Mouse (Mus musculus): ENCODE data around the gene Lrig3. TPM values are rescaled to one million over a fixed set of nuclear protein-coding genes. Genes with fewer than 3 reads are reported as not detected.

Lrig3 gene
- total RNA-seq, 2 experiments from 2014 or later: 3.0 TPM

DNA sequence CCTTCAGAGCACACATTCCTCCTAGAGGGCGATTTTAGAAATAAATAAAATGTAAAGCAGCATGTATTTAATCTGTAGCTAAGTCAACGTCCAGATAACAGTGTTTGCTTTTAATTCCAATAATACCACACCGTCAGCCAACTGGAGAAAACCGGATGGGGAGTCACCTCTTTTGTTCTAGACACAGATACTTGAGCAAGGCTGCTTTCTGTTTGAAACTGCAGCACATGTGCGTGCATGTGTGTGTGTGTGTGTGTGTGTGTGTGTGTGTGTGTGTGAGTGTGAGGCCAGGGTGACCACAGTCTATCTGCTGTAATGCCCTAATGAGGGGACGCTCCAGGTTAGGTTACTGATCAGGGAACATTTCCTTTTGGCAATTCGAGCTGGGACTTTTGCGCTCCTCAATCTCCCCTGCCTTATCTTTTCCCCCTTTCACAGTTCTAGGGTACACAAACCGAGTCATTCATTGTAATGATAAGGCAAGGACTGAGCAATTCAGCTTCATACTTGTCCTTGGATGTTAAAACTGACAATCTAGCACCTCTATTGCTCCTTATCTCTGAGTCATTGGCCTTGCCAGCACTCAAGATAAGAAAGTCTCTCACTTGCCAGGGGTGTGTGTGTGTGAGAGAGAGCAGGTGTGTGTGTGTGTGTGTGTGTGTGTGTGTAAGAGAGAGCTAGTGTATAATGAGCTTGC lies 4.4 kb upstream of the Lrig3 start:
- no peak for DNase-seq
- intact Hi-C loops (cut with DNase I): no loop called here

DNA sequence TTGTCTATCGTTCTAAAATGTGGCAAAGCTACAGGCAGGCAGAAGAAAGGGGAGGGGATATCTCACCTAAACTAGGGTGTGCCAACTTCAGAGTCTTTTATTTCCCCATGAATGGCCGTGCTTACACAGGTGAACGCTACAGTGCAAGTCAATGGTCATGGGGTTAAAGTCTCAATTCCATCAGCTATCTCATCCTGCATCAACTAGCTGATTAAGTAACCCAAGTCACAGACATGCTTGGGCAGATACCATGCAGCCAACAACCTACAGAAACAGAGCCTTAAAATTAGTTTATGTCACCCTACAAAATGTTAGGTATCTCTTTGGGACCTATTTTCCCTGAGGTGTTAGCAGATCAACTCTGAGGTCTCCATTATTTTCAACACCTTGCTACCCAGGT lies 1.3 kb upstream of the Lrig3 start:
- intact Hi-C loops (cut with DNase I): no loop called here
- no peak for DNase-seq

DNA sequence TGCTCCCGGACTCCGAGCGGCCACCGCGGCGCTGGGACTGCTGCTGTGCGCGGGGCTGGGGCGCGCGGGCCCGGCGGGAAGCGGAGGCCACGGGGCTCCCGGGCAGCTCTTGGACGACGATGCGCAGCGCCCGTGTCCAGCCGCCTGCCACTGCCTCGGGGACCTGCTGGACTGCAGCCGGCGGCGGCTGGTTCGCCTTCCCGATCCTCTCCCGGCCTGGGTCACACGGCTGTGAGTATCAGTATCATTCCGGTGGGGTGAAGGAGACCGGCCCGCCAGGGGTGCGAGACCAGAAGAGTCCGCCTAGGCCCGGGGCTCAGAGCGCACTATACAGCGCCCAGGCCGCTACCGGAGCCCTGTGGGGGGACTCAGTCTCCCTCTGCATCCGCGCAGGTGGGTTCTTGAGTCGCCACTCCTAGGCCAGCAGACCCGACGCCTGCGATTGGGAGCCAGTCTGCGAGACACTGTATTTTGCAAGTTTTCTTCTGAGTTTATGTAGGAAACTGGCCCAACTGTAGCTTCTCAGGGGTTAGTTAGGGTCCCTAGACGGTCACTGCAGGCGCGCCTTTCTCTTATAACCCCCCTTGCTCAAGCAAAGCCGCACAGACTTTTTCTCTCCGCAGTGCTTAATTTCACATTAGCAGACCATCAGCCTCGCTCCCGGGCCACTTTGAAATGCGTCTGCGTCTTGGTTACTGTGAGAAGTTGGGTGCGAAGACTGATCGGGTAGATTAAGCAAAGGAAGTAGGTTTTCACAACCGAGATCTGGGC lies 698 bp downstream of the Lrig3 start:
- peak; percentile 28 to 31 for DNase-seq
- intact Hi-C loops (cut with DNase I): no loop called here

DNA sequence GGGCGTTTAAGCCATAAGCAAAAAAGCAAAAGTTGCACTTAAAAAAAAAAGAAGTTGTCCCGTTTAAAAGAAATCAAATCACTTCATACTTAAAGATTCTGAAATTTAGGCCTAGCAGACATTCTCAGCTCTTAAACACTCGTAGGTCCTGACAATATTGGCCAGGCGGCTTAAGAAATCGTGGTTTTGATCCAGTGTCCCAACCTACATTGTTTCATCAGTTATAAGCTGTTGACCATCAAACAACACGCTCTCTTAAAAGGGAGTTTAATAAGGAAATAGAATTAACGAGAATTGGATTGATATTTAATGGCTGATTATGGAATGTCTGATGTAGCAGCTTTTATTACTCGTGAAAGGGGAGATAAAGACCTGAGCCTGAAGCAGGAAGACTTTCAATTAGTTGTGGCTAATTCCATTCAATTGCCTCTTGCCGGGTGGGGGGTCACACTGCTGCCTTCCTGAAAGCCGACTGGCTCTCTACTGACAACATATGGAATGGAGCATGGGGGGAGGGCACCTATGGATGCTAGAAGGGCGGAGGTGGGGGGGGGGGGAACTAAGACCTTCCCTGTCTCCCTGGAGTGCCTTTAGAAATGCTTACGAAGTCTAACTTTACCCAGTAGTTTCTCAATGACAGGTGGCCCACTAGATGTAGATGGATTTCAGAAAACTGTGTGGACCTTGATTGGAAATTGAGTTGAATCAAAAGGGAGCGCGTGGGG lies 1.6 kb downstream of the Lrig3 start:
- intact Hi-C loops (cut with DNase I): no loop called here
- DNase-seq: no peak

DNA sequence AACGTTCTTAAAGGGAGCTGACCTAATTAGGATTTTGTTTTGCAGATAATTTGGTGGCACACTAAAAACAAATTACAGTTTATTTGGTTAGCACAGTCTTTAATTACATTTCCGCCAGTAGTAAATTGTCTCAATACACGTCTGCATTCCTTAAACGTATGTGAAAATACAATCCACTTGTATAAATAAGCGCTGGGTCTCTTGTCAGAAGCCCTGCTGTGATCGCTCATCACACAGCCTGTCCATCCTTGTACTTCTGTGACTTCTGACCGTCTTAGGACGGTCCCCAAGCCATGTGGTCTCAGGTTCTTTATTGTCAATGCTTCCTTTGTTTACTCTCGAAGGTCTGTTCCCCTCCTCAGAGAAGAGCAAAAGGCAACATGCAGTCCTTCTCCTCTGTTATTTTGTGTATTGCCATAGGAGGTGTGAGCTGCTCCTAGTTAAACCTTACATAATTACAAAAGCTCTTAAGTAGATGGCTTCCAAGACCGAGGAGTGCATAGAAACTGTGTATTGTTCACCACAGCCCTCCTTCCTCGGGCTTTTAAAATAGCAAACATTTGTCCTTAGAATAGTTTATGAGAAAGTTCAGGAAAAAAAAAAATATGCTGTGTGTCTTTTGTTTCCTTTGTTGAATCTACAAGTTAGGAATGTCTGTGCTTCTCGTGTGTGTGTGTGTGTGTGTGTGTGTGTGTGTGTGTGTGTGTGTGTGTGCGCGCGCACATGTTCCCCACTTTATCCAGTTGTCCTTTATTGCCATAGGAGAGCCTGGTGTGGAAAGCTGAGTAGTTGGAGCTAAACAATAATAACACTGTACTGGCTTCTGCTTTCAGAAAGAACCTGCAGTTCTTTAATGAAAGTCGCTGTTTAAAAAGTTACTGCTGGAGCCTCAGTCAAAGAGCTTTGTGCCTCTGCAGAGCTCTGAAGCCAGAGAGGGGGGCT lies 2.5 kb downstream of the Lrig3 start:
- intact Hi-C loops (cut with DNase I): no loop called here
- no peak for DNase-seq

DNA sequence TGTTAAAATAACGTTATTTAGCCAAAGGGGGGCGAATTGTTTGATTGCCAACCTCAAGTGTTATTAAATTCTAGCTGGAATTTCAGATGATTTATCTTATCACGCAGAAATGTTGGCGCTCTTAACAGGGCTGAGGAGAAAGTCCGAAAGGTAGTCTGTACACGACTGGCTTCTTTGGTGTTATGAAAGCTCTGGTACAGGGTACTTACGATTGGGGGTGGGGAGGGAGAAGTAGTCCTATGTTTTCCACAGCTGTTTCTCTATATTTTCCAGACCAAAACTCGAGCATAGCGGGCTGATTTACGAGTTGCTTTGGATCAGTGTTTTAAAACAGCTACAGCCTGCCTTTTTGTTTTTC lies 3.1 kb downstream of the Lrig3 start:
- no peak for DNase-seq
- intact Hi-C loops (cut with DNase I): no loop called here

DNA sequence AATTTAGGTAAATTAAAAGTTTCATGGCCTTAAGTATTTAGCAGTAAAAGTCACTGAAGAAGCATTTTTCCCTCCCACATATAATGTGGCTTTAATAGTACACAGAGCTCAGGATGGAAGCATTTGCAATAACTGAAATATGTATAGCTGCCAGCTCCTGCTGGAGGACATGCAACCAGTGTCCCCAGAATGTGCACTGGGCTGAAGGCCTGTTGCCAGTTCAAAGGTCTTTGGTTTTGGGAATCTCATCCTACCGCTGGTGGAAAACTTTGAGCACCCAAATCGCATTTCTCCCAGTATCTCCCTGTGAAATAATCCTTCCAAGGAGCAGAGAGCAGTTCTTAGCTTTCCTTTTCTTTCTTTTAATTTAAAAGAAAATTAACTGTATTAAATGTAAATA lies 4.1 kb downstream of the Lrig3 start:
- intact Hi-C loops (cut with DNase I): no loop called here
- DNase-seq: no peak

DNA sequence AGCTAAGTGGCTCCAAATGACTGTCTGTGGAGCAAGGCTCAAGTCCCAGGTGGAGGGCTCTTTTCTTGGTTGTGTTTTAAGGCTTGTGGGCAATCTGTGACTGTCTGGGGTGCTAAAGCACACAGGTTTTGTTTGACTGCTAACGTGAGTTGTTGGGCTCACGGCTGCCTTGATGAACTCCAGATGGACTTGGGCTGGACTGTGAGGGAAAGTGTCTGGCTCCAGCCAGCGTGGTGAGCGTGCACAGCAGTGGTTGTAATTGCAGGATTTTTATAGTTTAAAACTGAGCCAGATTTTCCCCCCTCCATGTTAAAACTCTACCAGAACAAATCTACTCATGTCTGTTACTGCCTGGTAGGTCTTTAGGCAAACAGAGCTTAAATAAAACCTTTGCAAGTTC lies 4.5 kb downstream of the Lrig3 start:
- intact Hi-C loops (cut with DNase I): no loop called here

DNA sequence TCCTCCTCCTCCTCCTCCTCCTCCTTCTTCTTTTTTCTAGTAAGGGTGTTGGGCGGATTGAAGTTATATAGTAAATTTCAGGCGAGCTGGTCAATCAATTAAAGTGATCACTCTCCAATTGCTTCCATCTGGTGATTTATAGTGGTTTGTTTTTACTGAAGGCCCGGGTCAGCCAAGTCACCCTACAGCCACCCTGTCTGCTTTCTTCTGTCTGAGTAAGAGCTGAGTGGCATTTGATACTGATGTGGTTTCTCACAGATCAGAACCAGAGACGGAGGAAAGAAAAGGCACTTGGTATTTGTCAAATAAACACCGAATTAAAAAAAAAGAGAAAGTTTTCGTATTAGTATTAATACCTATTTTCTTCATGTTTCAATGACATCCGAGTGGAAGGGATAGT lies 7.8 kb downstream of the Lrig3 start:
- intact Hi-C loops (cut with DNase I): no loop called here
- no peak for DNase-seq

More for the DNA sequence above, 4.5 kb downstream of the Lrig3 start:
- peak; percentile 27 to 29 for DNase-seq

DNA sequence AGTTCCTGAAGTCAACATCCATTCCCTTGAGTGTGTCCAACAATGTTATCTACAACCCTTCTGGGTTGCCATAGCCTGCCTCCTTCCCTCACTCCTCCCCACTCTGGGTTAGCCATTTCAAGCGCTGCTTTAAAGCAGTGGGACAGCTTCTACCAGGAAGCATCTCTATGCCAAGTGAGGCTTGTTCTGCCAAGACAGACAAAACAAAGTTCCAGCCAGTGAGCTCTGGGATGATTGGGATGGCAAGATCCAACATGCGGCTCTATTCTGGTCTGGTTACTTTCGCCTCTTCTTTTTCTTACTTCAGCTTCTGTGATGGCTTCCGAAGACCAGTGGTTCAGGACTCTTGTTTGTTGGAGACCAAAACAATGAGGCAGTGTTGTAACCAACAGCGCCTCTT lies 16.0 kb downstream of the Lrig3 start:
- no peak for DNase-seq

DNA sequence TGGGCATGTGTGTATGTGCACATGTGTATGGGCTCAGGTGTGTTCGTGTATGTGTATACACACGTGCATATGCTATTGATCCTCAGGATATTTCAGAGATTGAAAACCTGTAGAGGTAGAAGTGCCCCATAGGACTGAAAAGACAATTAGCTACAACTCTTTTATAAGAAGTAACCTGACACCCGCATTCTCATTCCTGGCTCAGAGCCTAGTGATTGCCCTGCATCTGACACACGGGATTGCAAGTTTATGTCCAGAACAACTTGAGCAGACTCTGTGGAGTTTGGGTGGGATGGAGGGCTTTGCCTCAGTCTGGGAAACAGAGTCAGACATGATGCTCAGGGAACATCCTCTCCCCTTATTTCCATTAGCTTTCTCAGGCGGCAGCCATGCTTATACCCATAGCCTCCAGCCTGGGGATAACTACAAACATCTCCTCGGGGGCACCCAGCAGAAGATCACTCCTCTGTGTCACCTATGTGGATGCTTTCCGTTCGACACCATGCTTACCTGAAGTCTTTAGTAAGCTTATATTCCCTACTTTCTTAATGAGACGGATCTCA lies 18.6 kb downstream of the Lrig3 start:
- intact Hi-C loops (cut with DNase I): no loop called here
- no peak for DNase-seq

More for the DNA sequence above, 16.0 kb downstream of the Lrig3 start:
- intact Hi-C loops (cut with DNase I): no loop called here

DNA sequence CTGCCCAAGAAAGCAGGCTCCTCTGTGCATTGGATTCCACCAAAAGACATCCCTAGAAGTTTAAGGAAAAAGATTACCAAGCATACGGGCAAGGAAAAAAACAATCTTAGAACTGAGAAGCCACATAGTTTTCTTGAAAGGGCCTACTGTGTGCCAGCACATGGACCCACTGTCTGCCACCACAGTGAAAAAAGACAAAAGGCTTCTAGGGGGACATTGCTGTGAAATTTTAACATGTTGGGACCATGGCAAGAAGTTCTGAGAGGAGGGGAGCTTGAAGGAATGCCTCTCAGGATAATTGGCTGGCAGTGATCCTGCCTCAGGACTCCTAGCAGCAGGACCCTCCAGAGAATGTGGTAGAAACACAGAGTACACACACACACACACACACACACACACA lies 19.8 kb downstream of the Lrig3 start:
- DNase-seq: no peak
- intact Hi-C loops (cut with DNase I): no loop called here

DNA sequence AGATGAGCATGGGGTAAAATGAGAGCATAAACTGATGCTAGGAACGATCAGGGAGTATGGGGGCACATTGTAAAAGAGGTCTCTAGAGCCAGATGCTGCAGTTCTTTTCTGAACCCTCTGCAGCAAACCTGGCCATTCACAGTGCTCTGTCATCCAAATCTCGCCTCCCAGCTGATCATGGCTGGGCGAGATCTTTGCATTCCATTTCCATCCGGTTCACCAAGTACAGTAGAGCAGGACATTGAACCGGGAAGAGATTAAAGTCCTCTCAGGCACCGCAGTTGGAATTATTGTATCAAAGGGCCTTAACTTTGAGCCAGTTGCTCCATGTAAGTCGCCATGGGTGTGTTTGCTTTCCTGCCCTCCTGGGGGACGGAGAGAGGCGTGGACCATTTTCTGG lies 20.5 kb downstream of the Lrig3 start:
- intact Hi-C loops (cut with DNase I): no loop called here
- no peak for DNase-seq

DNA sequence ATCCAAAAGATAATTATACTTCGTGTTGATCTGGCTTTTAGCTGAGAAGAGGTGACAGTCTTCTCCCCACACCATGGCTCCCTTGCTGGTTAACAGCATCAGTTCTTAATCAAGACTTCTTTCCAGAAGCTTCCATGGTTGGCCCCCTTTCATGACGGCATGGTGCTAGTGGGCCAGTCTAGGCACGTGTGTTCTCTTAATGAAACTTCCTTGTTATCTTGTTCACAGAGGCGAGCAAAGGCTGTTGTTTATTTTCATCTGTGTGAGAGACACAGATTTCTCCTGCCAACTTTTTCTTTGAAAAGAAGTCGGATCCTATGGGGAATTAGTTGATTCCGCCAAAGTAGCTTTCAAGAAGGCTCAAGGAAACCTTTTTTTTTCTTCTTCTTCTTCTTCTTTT lies 21.3 kb downstream of the Lrig3 start:
- no peak for DNase-seq
- intact Hi-C loops (cut with DNase I): no loop called here

DNA sequence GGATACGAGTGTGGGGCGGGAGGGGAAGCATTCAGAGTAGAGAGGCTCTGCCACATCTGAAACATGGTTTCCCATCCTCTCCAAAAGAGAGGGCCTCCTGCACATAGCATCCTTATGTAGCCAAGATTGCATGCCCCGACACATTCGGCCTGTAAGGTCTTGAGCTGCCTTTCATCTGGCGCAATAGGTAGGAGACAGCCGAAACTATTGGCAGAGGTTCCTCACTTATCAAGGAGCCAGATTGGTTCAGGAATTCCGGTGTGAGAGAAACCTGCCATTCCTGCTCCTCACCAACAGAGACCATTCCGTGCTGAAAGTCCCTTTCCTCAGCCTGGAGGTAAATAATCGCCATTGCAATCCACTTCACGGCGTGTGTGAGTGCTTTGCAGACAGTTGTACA lies 22.1 kb downstream of the Lrig3 start:
- intact Hi-C loops (cut with DNase I): no loop called here
- DNase-seq: no peak

DNA sequence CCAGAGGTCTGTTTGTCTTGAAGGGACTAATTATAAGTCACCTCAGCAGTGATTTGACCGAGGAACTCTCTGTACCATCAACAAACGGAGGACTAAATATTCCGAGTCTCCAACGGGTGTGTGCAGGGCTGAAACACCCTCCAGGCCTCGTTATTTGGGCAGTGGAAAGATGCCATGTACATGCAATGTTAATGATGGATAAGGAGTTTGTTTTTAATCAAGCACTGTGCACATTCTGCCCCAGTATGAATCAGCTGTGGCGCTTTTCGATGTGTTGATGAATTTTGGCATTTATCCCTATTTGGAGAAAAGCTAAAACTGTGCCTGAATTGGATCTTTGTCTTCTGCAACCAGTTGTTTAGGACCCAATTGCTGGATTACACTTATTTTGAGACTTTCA lies 23.9 kb downstream of the Lrig3 start:
- intact Hi-C loops (cut with DNase I): loop anchor here (10.0 kb wide), 1 partner anchor 345 kb away; no protein-coding TSS in a partner anchor
- no peak for DNase-seq

DNA sequence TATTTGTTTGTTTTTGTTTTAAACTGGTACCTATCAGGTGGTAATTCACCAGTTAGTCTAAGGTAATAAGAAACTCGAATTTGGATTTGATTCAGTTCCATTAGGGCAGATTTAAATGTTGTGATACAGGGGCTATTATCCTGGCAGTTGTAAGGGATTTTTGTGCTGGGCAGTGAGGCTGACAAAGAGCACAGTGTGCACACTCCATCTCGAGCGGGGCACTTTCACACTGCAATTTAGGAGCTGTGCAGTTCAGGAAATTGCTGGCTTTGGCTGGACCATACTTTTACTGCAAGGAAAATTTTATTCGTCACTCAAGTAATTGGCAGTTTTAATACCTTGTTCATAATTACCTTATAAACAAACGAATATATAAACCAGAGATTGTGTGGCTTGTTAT lies 24.4 kb downstream of the Lrig3 start:
- intact Hi-C loops (cut with DNase I): loop anchor here (10.0 kb wide), 1 partner anchor 344 kb away; no protein-coding TSS in a partner anchor
- DNase-seq: no peak

DNA sequence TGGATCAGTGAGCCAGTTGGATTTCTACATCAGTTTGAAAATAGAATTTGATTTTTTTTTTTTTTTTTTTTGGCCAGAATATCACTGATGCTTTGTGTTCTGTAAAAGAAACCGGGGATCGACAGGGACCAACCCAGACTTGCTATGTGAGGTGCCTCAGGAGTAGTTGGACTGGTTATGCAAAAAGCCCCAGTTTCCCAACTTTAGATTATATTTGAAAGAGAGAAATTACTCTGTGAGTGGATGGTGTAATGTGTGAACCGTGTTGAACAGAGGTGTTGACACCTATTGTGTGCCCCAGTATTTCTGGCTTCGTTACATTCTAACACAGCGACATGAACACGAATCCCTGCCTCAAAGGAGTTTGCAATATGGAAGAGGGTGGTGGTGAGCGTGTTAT lies 25.9 kb downstream of the Lrig3 start:
- no peak for DNase-seq
- intact Hi-C loops (cut with DNase I): loop anchor here (10.0 kb wide), 1 partner anchor 343 kb away; no protein-coding TSS in a partner anchor

DNA sequence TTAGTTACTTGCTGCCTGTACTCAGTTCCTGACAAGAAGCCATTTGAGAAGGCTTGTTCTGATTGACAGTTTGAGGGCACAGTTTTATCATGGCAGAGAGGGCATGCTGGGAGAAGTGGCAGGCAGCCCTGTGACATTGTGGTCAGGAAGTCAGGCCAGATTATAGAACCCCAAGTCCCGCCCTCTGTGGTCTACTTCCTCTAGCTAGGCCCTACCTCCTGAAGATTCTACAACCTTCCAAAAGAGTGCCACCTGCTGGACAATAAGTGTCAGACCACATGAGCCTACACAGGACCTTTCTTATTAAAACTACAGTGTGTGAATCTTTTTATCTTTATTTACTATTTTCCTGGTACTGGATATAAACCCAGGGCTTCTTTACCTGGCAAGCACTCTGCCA lies 28.9 kb downstream of the Lrig3 start:
- peak; percentile 33 to 57 for DNase-seq
- intact Hi-C loops (cut with DNase I): loop anchor here (2.0 to 10.0 kb wide), 3 partner anchors 206 to 340 kb away; no protein-coding TSS in a partner anchor

DNA sequence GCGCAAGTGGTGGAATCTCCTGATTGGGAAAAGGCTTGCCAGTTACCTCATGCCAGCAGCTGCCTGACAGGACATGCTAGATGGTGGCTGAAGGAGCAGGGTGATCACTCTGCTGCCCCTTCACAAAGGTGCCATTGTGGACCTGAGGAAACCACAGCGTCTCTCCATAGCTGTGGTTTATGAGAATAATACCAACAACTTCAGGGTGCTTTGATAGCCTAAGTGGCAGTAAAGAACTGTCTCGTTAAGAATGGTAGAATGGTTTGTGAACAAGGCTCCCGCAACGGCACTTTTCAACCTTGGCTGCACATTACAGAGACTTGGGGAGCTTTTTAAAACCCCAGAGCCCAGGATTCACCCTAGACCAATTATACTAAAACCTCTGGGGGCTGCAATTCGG lies 29.7 kb downstream of the Lrig3 start:
- intact Hi-C loops (cut with DNase I): loop anchor here (2.0 to 10.0 kb wide), 3 partner anchors 207 to 339 kb away; no protein-coding TSS in a partner anchor
- no peak for DNase-seq

All from heart, postnatal 10 days (tissue).